Mouse (Mus musculus) G1E (cell line): ENCODE measurements around the gene Esyt2.

Source experiments
- CTCF ChIP-seq: IDR thresholded peaks from 2 replicates; pipeline ENCODE4 v1.5.1; 2012; ENCODE audit warnings: low read depth, low read length, inconsistent platforms, mixed read lengths
- GATA1 ChIP-seq: IDR thresholded peaks from 2 replicates; pipeline ENCODE4 v1.6.1; 2012; ENCODE audit warnings: borderline replicate concordance, low read length, inconsistent platforms, mixed read lengths

DNA sequence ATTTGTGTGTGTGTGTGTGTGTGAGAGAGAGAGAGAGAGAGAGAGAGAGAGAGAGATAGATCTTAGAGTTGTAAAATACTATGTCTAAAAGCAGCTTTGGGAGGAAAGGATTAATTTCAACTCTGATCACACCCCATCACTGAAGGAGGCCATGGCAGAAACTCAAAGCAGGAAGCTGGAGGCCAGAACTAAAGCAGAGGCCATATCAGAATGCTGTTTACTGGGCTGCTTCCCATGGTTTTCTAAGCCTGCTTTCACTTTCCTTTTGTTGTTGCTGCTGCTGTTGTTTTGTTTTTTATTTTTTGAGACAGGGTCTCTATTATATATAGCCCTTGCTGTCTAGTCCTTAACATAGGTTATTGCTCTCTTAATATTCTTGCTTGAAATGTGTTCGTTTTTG, 135.5 kb downstream of the Esyt2 start:
- TF ChIP-seq GATA1 (no peak), CTCF (no peak)
